Mouse (Mus musculus) left cerebral cortex, postnatal 14 days (tissue): ENCODE measurements at regions not wholly inside any gene's neighbourhood (a gene's known extent, or its start where the extent isn't known, plus 50 kb on each side); places are given as distances from the start of the nearest gene placed in this dataset.

ENCODE experiments used
- DNase-seq, 2 experiments: peaks; one replicate each; pipeline ENCODE4 v3.0.0; 2021 to 2022; ENCODE audit warnings: low spot score in 2 of 2, mixed read lengths in 1 of 2
- intact Hi-C: fragments of 180-260 bp; cut with DNase I; formaldehyde crosslinking; loops from one replicate; pipeline ENCODE4 v1.15.1; 2025

- DNase-seq: peak; percentile 1 to 3
Observed at GRCm38 (mm10) chr6:79099051-79099450, 630.4 kb upstream of the Reg3g start.

DNA sequence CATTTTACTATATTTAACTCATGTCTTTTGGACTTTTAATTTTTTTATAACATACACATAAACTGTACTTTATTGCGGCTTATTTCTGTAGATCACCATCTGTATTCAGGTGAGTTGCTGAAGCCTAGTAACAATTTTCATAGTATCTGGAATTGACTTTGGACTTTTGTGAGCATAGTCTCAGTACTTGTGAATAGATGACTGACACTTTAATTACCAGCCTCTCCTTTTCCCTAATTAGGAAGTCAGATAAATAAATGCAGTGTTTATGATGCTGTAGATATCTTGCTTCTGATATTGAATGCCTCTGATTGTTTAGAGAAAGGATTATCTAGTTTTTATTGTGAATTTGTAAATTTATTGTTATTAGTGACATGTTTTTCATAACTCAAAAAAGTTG lies 588.9 kb upstream of the Reg3g start:
- intact Hi-C loops: no loop called here
- DNase-seq: no peak

More at GRCm38 (mm10) chr6:79099051-79099450, 630.4 kb upstream of the Reg3g start:
- intact Hi-C loops: no loop called here
